Mouse (Mus musculus) megakaryocyte, embryonic 14.5 days (primary cell): ENCODE measurements around the gene Mov10. TPM values are rescaled to one million over a fixed set of nuclear protein-coding genes. Genes with fewer than 3 reads are reported as not detected.
"Not testable (repeated sequence)": the region's sequence is repeated elsewhere in the genome, so short reads cannot be mapped to it uniquely, and the experiment has no call there.

Experiments
- H3K27me3 ChIP-seq: replicated peaks from 2 replicates; pipeline ENCODE3; 2012; ENCODE audit warnings: inconsistent platforms
- H3K36me3 ChIP-seq: replicated peaks from 2 replicates; pipeline ENCODE3; 2012; ENCODE audit warnings: low read length, inconsistent platforms, mixed read lengths
- H3K4me1 ChIP-seq: 2 replicates; pipeline ENCODE4 v1.6.1; 2012; ENCODE audit warnings: inconsistent platforms
- H3K4me3 ChIP-seq: replicated peaks from 2 replicates; pipeline ENCODE3; 2012; ENCODE audit warnings: moderate library complexity, mild to moderate bottlenecking, inconsistent platforms
- H3K9me3 ChIP-seq: 2 replicates; pipeline ENCODE4 v1.6.1; 2012; ENCODE audit warnings: inconsistent platforms
- FLI1 ChIP-seq: IDR thresholded peaks from 2 replicates; pipeline ENCODE4 v1.6.1; 2012; ENCODE audit warnings: low read length, inconsistent platforms, mixed read lengths
- GATA1 ChIP-seq: IDR thresholded peaks from 3 replicates; pipeline ENCODE4 v1.6.1; 2012; ENCODE audit warnings: mixed read lengths, low read length, inconsistent platforms, borderline replicate concordance
- polyA plus RNA-seq: library from polyadenylated mRNA; stranded (reverse); fragments of >175 nt; gene quantifications from 2 replicates; pipeline ENCODE4 v1.2.3, GENCODE M21; 2012; ENCODE audit warnings: low replicate concordance; ENCODE audit not compliant: insufficient read depth

Mov10 gene
- 38.5 and 66.3 TPM in 2 replicates for polyA plus RNA-seq

- Histone ChIP-seq H3K9me3 (no peaks in the 10 kb centered on the region), H3K36me3 (peaks cover 52% of the 10 kb centered on the region), H3K27me3 (no peaks in the 10 kb centered on the region), H3K4me3 (peak within 1 kb of the TSS; percentile 100), H3K4me1 (peaks cover 62% of the 10 kb centered on the region)
- TF ChIP-seq FLI1 (no peak), GATA1 (no peak)
These were observed at the start of gene Mov10 for GRCm38 (mm10) chr3:104817991-104818748. Gene Mov10, minus strand, starts transcription at chr3:104818563.

- Histone ChIP-seq H3K36me3 (peaks cover 42% of the 10 kb centered on the region), H3K4me1 (peaks cover 21% of the 10 kb centered on the region), H3K4me3 (peak overlapping the region; percentile 70)
- H3K9me3 ChIP-seq, H3K27me3 ChIP-seq: not testable (repeated sequence)
These were observed 48.3 kb upstream of the Mov10 start for GRCm38 (mm10) chr3:104866674-104867073.

- Histone ChIP-seq H3K27me3 (no peaks in the 10 kb centered on the region), H3K36me3 (peaks cover 35% of the 10 kb centered on the region), H3K9me3 (no peaks in the 10 kb centered on the region), H3K4me3 (peak overlapping the region; percentile 93), H3K4me1 (peaks cover 34% of the 10 kb centered on the region)
- TF ChIP-seq GATA1 (no peak), FLI1 (no peak)
These were observed 47.0 kb upstream of the Mov10 start for GRCm38 (mm10) chr3:104865341-104865788.

- H3K4me3 ChIP-seq = peak overlapping the region; percentile 93
- H3K4me1 ChIP-seq = peaks cover 38% of the 10 kb centered on the region
- no peak for TF ChIP-seq FLI1
- TF ChIP-seq GATA1 = no peak
- no peaks in the 10 kb centered on the region for H3K27me3 ChIP-seq
- H3K9me3 ChIP-seq = no peaks in the 10 kb centered on the region
- H3K36me3 ChIP-seq = peaks cover 32% of the 10 kb centered on the region
These were observed 46.4 kb upstream of the Mov10 start for GRCm38 (mm10) chr3:104864651-104865340.

- Histone ChIP-seq H3K9me3 (no peaks in the 10 kb centered on the region), H3K36me3 (peaks cover 36% of the 10 kb centered on the region), H3K4me1 (peaks cover 46% of the 10 kb centered on the region), H3K27me3 (no peaks in the 10 kb centered on the region), H3K4me3 (peak within 1 kb of the TSS; percentile 93)
- TF ChIP-seq FLI1 (peak; percentile 22; the same call in 1 of the 2 replicates), GATA1 (no peak)
These were observed 45.7 kb upstream of the Mov10 start, which contains the start of the genes St7l and Capza1 for GRCm38 (mm10) chr3:104863786-104864650. Gene St7l, plus strand, starts transcription at chr3:104864005. Gene Capza1, minus strand, starts transcription at chr3:104864505.

- peaks cover 62% of the 10 kb centered on the region for H3K36me3 ChIP-seq
- peaks cover 77% of the 10 kb centered on the region for H3K4me1 ChIP-seq
- no peaks in the 10 kb centered on the region for H3K27me3 ChIP-seq
- no peak overlapping the region for H3K4me3 ChIP-seq
- H3K9me3 ChIP-seq = no peaks in the 10 kb centered on the region
- no peak for TF ChIP-seq GATA1
- no peak for TF ChIP-seq FLI1
These were observed 40.2 kb upstream of the Mov10 start for GRCm38 (mm10) chr3:104858560-104858959.

GRCm38 (mm10) chr3:104856106-104856505 is 37.7 kb upstream of the Mov10 start:
- Histone ChIP-seq H3K27me3 (no peaks in the 10 kb centered on the region), H3K36me3 (peaks cover 67% of the 10 kb centered on the region), H3K4me3 (peak overlapping the region; percentile 50), H3K9me3 (no peaks in the 10 kb centered on the region), H3K4me1 (peaks cover 68% of the 10 kb centered on the region)
- TF ChIP-seq FLI1 (no peak), GATA1 (no peak)

GRCm38 (mm10) chr3:104854866-104855265 is 36.5 kb upstream of the Mov10 start:
- TF ChIP-seq GATA1 (no peak), FLI1 (no peak)
- H3K4me3 ChIP-seq = peak overlapping the region; percentile 71
- H3K27me3 ChIP-seq = no peaks in the 10 kb centered on the region
- no peaks in the 10 kb centered on the region for H3K9me3 ChIP-seq
- peaks cover 68% of the 10 kb centered on the region for H3K36me3 ChIP-seq
- peaks cover 58% of the 10 kb centered on the region for H3K4me1 ChIP-seq

GRCm38 (mm10) chr3:104854465-104854864 is 36.1 kb upstream of the Mov10 start:
- peaks cover 54% of the 10 kb centered on the region for H3K4me1 ChIP-seq
- no peaks in the 10 kb centered on the region for H3K9me3 ChIP-seq
- TF ChIP-seq FLI1 = no peak
- TF ChIP-seq GATA1 = no peak
- peak overlapping the region; percentile 4 for H3K4me3 ChIP-seq
- no peaks in the 10 kb centered on the region for H3K27me3 ChIP-seq
- H3K36me3 ChIP-seq = peaks cover 68% of the 10 kb centered on the region

GRCm38 (mm10) chr3:104846601-104847000 is 28.2 kb upstream of the Mov10 start:
- H3K4me3 ChIP-seq = no peak overlapping the region
- peaks cover 29% of the 10 kb centered on the region for H3K4me1 ChIP-seq
- TF ChIP-seq GATA1 (no peak), FLI1 (no peak)
- H3K27me3 ChIP-seq = no peaks in the 10 kb centered on the region
- peaks cover 84% of the 10 kb centered on the region for H3K36me3 ChIP-seq
- no peaks in the 10 kb centered on the region for H3K9me3 ChIP-seq
